ENCODE assay signal across 11 mouse cellular contexts in genomic region chr13:109752236-109752863, GRCm38 (mm10).
DNase-seq lines count a peak whose midpoint lies in the region; ATAC-seq and TF ChIP-seq lines count a peak whose summit lies in the region.
"Had no signal": no experiment of that assay in that cellular context is flagged by ENCODE, and none has a peak within 500 bp of the region (broad histone marks: within the 10 kb centered on the region; RNA-seq: fewer than 3 reads in every experiment).

No protein-coding gene starts in this region.

- ATAC-seq in embryonic facial prominence, embryonic 14.5 days (ENCODE audit: low read depth): no peak
- ATAC-seq in midbrain, postnatal 0 days (ENCODE audit: low FRiP score): no peak
- no peak for ATAC-seq in midbrain, embryonic 13.5 days
- ATAC-seq in kidney, embryonic 16.5 days (ENCODE audit: low FRiP score, low TSS enrichment): peak; percentile 49; the same call in 1 of the 2 replicates
- ATAC-seq in CD4-positive, CD25-positive, alpha-beta regulatory T cell, adult 4 months: no peak

- no peak overlapping the region for H3K4me3 ChIP-seq in embryonic facial prominence, embryonic 14.5 days (ENCODE audit: low read depth, low read length)
- H3K4me3 ChIP-seq in embryonic facial prominence, embryonic 10.5 days: no peak overlapping the region
- H3K4me3 ChIP-seq in midbrain, postnatal 0 days (ENCODE audit: low read depth, low read length): no peak overlapping the region
- H3K4me3 ChIP-seq in midbrain, embryonic 13.5 days (replicated peaks): no peak overlapping the region
- H3K4me3 ChIP-seq in kidney, embryonic 16.5 days (ENCODE audit: low read length): no peak overlapping the region
- H3K4me3 ChIP-seq: erythroblast, embryonic 14.5 days had no signal

- DNase-seq in embryonic facial prominence, embryonic 14.5 days (ENCODE audit: low spot score): peak; percentile 26
- no peak for DNase-seq in embryonic facial prominence, embryonic 10.5 days (ENCODE audit: low spot score)
- peak; percentile 21 for DNase-seq in midbrain, postnatal 0 days (ENCODE audit: low spot score)
- DNase-seq in testis, postnatal 10 days (ENCODE audit: low spot score): no peak
- no peak for DNase-seq in layer of hippocampus, adult 8-10 months (ENCODE audit: low spot score in 2 of 2)
- DNase-seq: B cell, adult 2 months had no signal

- no peaks in the 10 kb centered on the region for H3K9me3 ChIP-seq in embryonic facial prominence, embryonic 14.5 days (ENCODE audit: control insufficient read depth, low read length)
- no peaks in the 10 kb centered on the region for H3K9me3 ChIP-seq in embryonic facial prominence, embryonic 10.5 days
- no peaks in the 10 kb centered on the region for H3K9me3 ChIP-seq in midbrain, postnatal 0 days (ENCODE audit: low read length)
- H3K9me3 ChIP-seq in midbrain, embryonic 13.5 days: no peaks in the 10 kb centered on the region
- no peaks in the 10 kb centered on the region for H3K9me3 ChIP-seq in kidney, embryonic 16.5 days (ENCODE audit: low read length)

- H3K9ac ChIP-seq in embryonic facial prominence, embryonic 14.5 days (ENCODE audit: low read depth, low read length): no peak overlapping the region
- H3K9ac ChIP-seq in midbrain, postnatal 0 days (replicated peaks; ENCODE audit: low read length, poor library complexity, severe bottlenecking): no peak overlapping the region
- no peak overlapping the region for H3K9ac ChIP-seq in midbrain, embryonic 13.5 days (replicated peaks)
- no peak overlapping the region for H3K9ac ChIP-seq in kidney, embryonic 16.5 days (replicated peaks; ENCODE audit: low read length)

- H3K4me2 ChIP-seq in embryonic facial prominence, embryonic 14.5 days (ENCODE audit: low read depth, low read length): no peak overlapping the region
- H3K4me2 ChIP-seq in midbrain, postnatal 0 days (ENCODE audit: low read depth, low read length, poor library complexity, severe bottlenecking): no peak overlapping the region
- no peak overlapping the region for H3K4me2 ChIP-seq in midbrain, embryonic 13.5 days (replicated peaks)
- H3K4me2 ChIP-seq in kidney, embryonic 16.5 days (replicated peaks; ENCODE audit: low read depth, low read length): no peak overlapping the region
- H3K4me2 ChIP-seq: heart, embryonic 11.5 days had no signal

- H3K27ac ChIP-seq in embryonic facial prominence, embryonic 14.5 days (replicated peaks; ENCODE audit: low read depth, low read length): no peak overlapping the region
- no peak overlapping the region for H3K27ac ChIP-seq in embryonic facial prominence, embryonic 10.5 days (replicated peaks)
- no peak overlapping the region for H3K27ac ChIP-seq in midbrain, postnatal 0 days (ENCODE audit: low read depth, low read length)
- H3K27ac ChIP-seq in midbrain, embryonic 13.5 days: no peak overlapping the region; the same call in 1 of the 2 replicates
- H3K27ac ChIP-seq in kidney, embryonic 16.5 days (ENCODE audit: low read length): no peak overlapping the region

- no peak for TF ChIP-seq CTCF in midbrain, postnatal 0 days (IDR thresholded peaks at IDR 0.05)

- WGBS in embryonic facial prominence, embryonic 14.5 days: 39% methylated on average over 8 of the region's 8 CpGs
- 47% methylated on average over 8 of the region's 8 CpGs for WGBS in embryonic facial prominence, embryonic 10.5 days
- WGBS in midbrain, postnatal 0 days: 46% methylated on average over 8 of the region's 8 CpGs
- WGBS in midbrain, embryonic 13.5 days: 63% methylated on average over 8 of the region's 8 CpGs
- WGBS in kidney, embryonic 16.5 days: 15% methylated on average over 8 of the region's 8 CpGs

- no peaks in the 10 kb centered on the region for H3K36me3 ChIP-seq in embryonic facial prominence, embryonic 14.5 days (ENCODE audit: control insufficient read depth, insufficient read depth, low read length)
- H3K36me3 ChIP-seq in embryonic facial prominence, embryonic 10.5 days (replicated peaks): no peaks in the 10 kb centered on the region
- H3K36me3 ChIP-seq in midbrain, postnatal 0 days (ENCODE audit: insufficient read depth, low read length): no peaks in the 10 kb centered on the region
- no peaks in the 10 kb centered on the region for H3K36me3 ChIP-seq in midbrain, embryonic 13.5 days
- H3K36me3 ChIP-seq in kidney, embryonic 16.5 days (ENCODE audit: insufficient read depth, low read length): no peaks in the 10 kb centered on the region

- H3K4me1 ChIP-seq in embryonic facial prominence, embryonic 14.5 days (ENCODE audit: control insufficient read depth, insufficient read depth, low read length): no peaks in the 10 kb centered on the region
- H3K4me1 ChIP-seq in embryonic facial prominence, embryonic 10.5 days: peaks cover 6% of the 10 kb centered on the region; the same call in 1 of the 2 replicates
- no peaks in the 10 kb centered on the region for H3K4me1 ChIP-seq in midbrain, postnatal 0 days (ENCODE audit: insufficient read depth, low read length)
- 0 out of 2 replicates have a peak, but pooled peaks cover 4% of the 10 kb centered on the region for H3K4me1 ChIP-seq in midbrain, embryonic 13.5 days (replicated peaks)
- peaks cover 7% of the 10 kb centered on the region; the same call in 1 of the 2 replicates for H3K4me1 ChIP-seq in kidney, embryonic 16.5 days (ENCODE audit: insufficient read depth, low read length)

- no peaks in the 10 kb centered on the region for H3K27me3 ChIP-seq in embryonic facial prominence, embryonic 14.5 days (replicated peaks; ENCODE audit: control insufficient read depth, insufficient read depth, low read length)
- no peaks in the 10 kb centered on the region for H3K27me3 ChIP-seq in embryonic facial prominence, embryonic 10.5 days (replicated peaks; ENCODE audit: low read depth, poor library complexity, severe bottlenecking)
- no peaks in the 10 kb centered on the region for H3K27me3 ChIP-seq in midbrain, postnatal 0 days (ENCODE audit: insufficient read depth, low read length)
- no peaks in the 10 kb centered on the region for H3K27me3 ChIP-seq in midbrain, embryonic 13.5 days
- H3K27me3 ChIP-seq in kidney, embryonic 16.5 days (ENCODE audit: insufficient read depth, low read length): no peaks in the 10 kb centered on the region

Comparison
In these comparisons a context has a peak if more than half of its experiments do, and no peak if none do; other contexts are left out.
1. DNase-seq: peak in embryonic facial prominence, embryonic 14.5 days (single experiment) and midbrain, postnatal 0 days (single experiment); none in embryonic facial prominence, embryonic 10.5 days (single experiment), testis, postnatal 10 days (single experiment) and layer of hippocampus, adult 8-10 months (0 of 2).